Mouse (Mus musculus) hindbrain, embryonic 11.5 days (tissue): ENCODE measurements around the gene Aff1. TPM values are rescaled to one million over a fixed set of nuclear protein-coding genes. Genes with fewer than 3 reads are reported as not detected.

ENCODE experiments used
- ATAC-seq: fragments of 200-750 bp; cut with Nextera tagmentation; 2 replicates; pipeline ENCODE4 v1.8.0; 2017; ENCODE audit warnings: mild to moderate bottlenecking, moderate TSS enrichment, moderate library complexity; ENCODE audit not compliant: low FRiP score
- DNase-seq: peaks from one replicate; pipeline ENCODE4 v3.0.0-alpha.2; 2015; ENCODE audit warnings: low spot score
- H3K27ac ChIP-seq: fragments of 300-500 bp; sonication (generic); 2 replicates; pipeline ENCODE4 v1.5.1; 2014; ENCODE audit warnings: mild to moderate bottlenecking, low read depth, low read length
- H3K27me3 ChIP-seq: fragments of 300-500 bp; sonication (generic); 2 replicates; pipeline ENCODE4 v1.6.1; 2014; ENCODE audit warnings: mild to moderate bottlenecking, low read length, moderate library complexity, mixed read lengths; ENCODE audit not compliant: control insufficient read depth, insufficient read depth
- H3K36me3 ChIP-seq: fragments of 300-500 bp; sonication (generic); 2 replicates; pipeline ENCODE4 v1.6.1; 2014; ENCODE audit warnings: mild to moderate bottlenecking, low read length, moderate library complexity, mixed read lengths; ENCODE audit not compliant: control insufficient read depth, insufficient read depth
- H3K4me1 ChIP-seq: fragments of 300-500 bp; sonication (generic); replicated peaks from 2 replicates; pipeline ENCODE4 v1.6.1; 2014; ENCODE audit warnings: low read length, mixed read lengths; ENCODE audit not compliant: control insufficient read depth, insufficient read depth
- H3K4me2 ChIP-seq: fragments of 300-500 bp; sonication (generic); replicated peaks from 2 replicates; pipeline ENCODE4 v1.6.1; 2014; ENCODE audit warnings: mild to moderate bottlenecking, low read depth, low read length
- H3K4me3 ChIP-seq: fragments of 300-500 bp; sonication (generic); 2 replicates; pipeline ENCODE4 v1.5.1; 2014; ENCODE audit warnings: low read depth, low read length
- H3K9ac ChIP-seq: fragments of 300-500 bp; sonication (generic); 2 replicates; pipeline ENCODE4 v1.6.1; 2014; ENCODE audit warnings: low read depth, low read length
- H3K9me3 ChIP-seq: fragments of 300-500 bp; sonication (generic); 2 replicates; pipeline ENCODE4 v1.6.1; 2016; ENCODE audit warnings: low read length; ENCODE audit not compliant: control insufficient read depth
- WGBS: fragments of 180-500 bp; shearing (Covaris S2); extraction: QIAGEN DNeasy Blood & Tissue Kit; methylation state at CpG from one replicate; pipeline ENCODE4 v1.1.7; 2014; 5-methylcytosine and 5-hydroxymethylcytosine counted together
- polyA plus RNA-seq: library from polyadenylated mRNA; unstranded; fragments of >200 nt; fragmentation: Nextera tagmentation; extraction: Ambion mirVana; gene quantifications from 2 replicates; pipeline ENCODE4 v1.2.1, GENCODE M21; 2014

Aff1 gene
- polyA plus RNA-seq, 1 experiment from 2014 or later: 7.0 TPM

GRCm38 (mm10) chr5:103698577-103698976, 6.4 kb downstream of the Aff1 start:
- no peak for ATAC-seq

GRCm38 (mm10) chr5:103699537-103699936, 7.4 kb downstream of the Aff1 start:
- no peak for ATAC-seq

More at GRCm38 (mm10) chr5:103698577-103698976, 6.4 kb downstream of the Aff1 start:
- peaks cover 8% of the 10 kb centered on the region for H3K27me3 ChIP-seq
- no peak for DNase-seq
- no peaks in the 10 kb centered on the region for H3K36me3 ChIP-seq
- no peak overlapping the region for H3K4me2 ChIP-seq
- H3K4me3 ChIP-seq: no peak overlapping the region
- H3K9ac ChIP-seq: no peak overlapping the region
- H3K9me3 ChIP-seq: no peaks in the 10 kb centered on the region
- H3K27ac ChIP-seq: no peak overlapping the region
- WGBS: 86% methylated on average over 4 of the region's 4 CpGs
- no peaks in the 10 kb centered on the region for H3K4me1 ChIP-seq

GRCm38 (mm10) chr5:103700661-103701060, 8.5 kb downstream of the Aff1 start:
- Histone ChIP-seq H3K4me3 (no peak overlapping the region), H3K27me3 (no peaks in the 10 kb centered on the region), H3K4me2 (no peak overlapping the region), H3K9me3 (no peaks in the 10 kb centered on the region), H3K4me1 (no peaks in the 10 kb centered on the region), H3K36me3 (no peaks in the 10 kb centered on the region), H3K27ac (no peak overlapping the region), H3K9ac (no peak overlapping the region)
- DNase-seq (no peak), ATAC-seq (no peak)
- 88% methylated on average over 2 of the region's 2 CpGs for WGBS

More at GRCm38 (mm10) chr5:103699537-103699936, 7.4 kb downstream of the Aff1 start:
- DNase-seq: no peak
- WGBS: 66% methylated on average over 4 of the region's 4 CpGs
- Histone ChIP-seq H3K4me3 (no peak overlapping the region), H3K4me2 (no peak overlapping the region), H3K9me3 (no peaks in the 10 kb centered on the region), H3K9ac (no peak overlapping the region), H3K4me1 (no peaks in the 10 kb centered on the region), H3K27me3 (peaks cover under 1% of the 10 kb centered on the region), H3K36me3 (no peaks in the 10 kb centered on the region), H3K27ac (no peak overlapping the region)

GRCm38 (mm10) chr5:103701466-103701865, 9.3 kb downstream of the Aff1 start:
- no peak overlapping the region for H3K4me3 ChIP-seq
- H3K4me1 ChIP-seq: no peaks in the 10 kb centered on the region
- WGBS: 67% methylated on average over 3 of the region's 3 CpGs
- DNase-seq (no peak), ATAC-seq (no peak)
- H3K4me2 ChIP-seq: no peak overlapping the region
- H3K9ac ChIP-seq: no peak overlapping the region
- no peaks in the 10 kb centered on the region for H3K27me3 ChIP-seq
- no peaks in the 10 kb centered on the region for H3K9me3 ChIP-seq
- H3K27ac ChIP-seq: no peak overlapping the region
- H3K36me3 ChIP-seq: no peaks in the 10 kb centered on the region

- Histone ChIP-seq H3K9me3 (no peaks in the 10 kb centered on the region), H3K27me3 (no peaks in the 10 kb centered on the region), H3K27ac (no peak overlapping the region), H3K9ac (no peak overlapping the region), H3K4me1 (no peaks in the 10 kb centered on the region), H3K36me3 (no peaks in the 10 kb centered on the region), H3K4me3 (no peak overlapping the region), H3K4me2 (no peak overlapping the region)
- 80% methylated on average over 6 of the region's 6 CpGs for WGBS
- ATAC-seq (no peak), DNase-seq (no peak)
Measured at GRCm38 (mm10) chr5:103702527-103702926, 10.4 kb downstream of the Aff1 start.

- no peak for DNase-seq
- H3K9me3 ChIP-seq: no peaks in the 10 kb centered on the region
- no peak overlapping the region for H3K9ac ChIP-seq
- no peak overlapping the region for H3K4me3 ChIP-seq
- H3K27me3 ChIP-seq: no peaks in the 10 kb centered on the region
- WGBS: 98% methylated on average over 4 of the region's 4 CpGs
- no peak for ATAC-seq
- H3K36me3 ChIP-seq: no peaks in the 10 kb centered on the region
- no peaks in the 10 kb centered on the region for H3K4me1 ChIP-seq
- H3K4me2 ChIP-seq: no peak overlapping the region
- H3K27ac ChIP-seq: no peak overlapping the region
Measured at GRCm38 (mm10) chr5:103705331-103705730, 13.2 kb downstream of the Aff1 start.

GRCm38 (mm10) chr5:103705874-103706273, 13.7 kb downstream of the Aff1 start:
- ATAC-seq (no peak), DNase-seq (no peak)
- no peaks in the 10 kb centered on the region for H3K36me3 ChIP-seq

GRCm38 (mm10) chr5:103709044-103709443, 16.9 kb downstream of the Aff1 start:
- no peak for ATAC-seq
- Histone ChIP-seq H3K36me3 (no peaks in the 10 kb centered on the region), H3K9me3 (no peaks in the 10 kb centered on the region), H3K4me3 (no peak overlapping the region), H3K27me3 (no peaks in the 10 kb centered on the region), H3K9ac (no peak overlapping the region), H3K4me1 (no peaks in the 10 kb centered on the region), H3K4me2 (no peak overlapping the region), H3K27ac (no peak overlapping the region)
- no peak for DNase-seq
- WGBS: 93% methylated on average over 3 of the region's 3 CpGs

More at GRCm38 (mm10) chr5:103705874-103706273, 13.7 kb downstream of the Aff1 start:
- 72% methylated on average over 1 of the region's 1 CpGs for WGBS
- no peak overlapping the region for H3K4me2 ChIP-seq
- H3K27me3 ChIP-seq: no peaks in the 10 kb centered on the region
- H3K4me1 ChIP-seq: no peaks in the 10 kb centered on the region
- H3K9me3 ChIP-seq: no peaks in the 10 kb centered on the region
- no peak overlapping the region for H3K4me3 ChIP-seq
- no peak overlapping the region for H3K9ac ChIP-seq
- no peak overlapping the region for H3K27ac ChIP-seq

- no peak for ATAC-seq
- Histone ChIP-seq H3K27me3 (no peaks in the 10 kb centered on the region), H3K36me3 (no peaks in the 10 kb centered on the region), H3K4me2 (no peak overlapping the region), H3K9me3 (no peaks in the 10 kb centered on the region), H3K4me1 (no peaks in the 10 kb centered on the region), H3K27ac (no peak overlapping the region), H3K9ac (no peak overlapping the region), H3K4me3 (no peak overlapping the region)
- DNase-seq: no peak
- 73% methylated on average over 2 of the region's 2 CpGs for WGBS
Measured at GRCm38 (mm10) chr5:103711886-103712285, 19.7 kb downstream of the Aff1 start.
